Mouse (Mus musculus) MEL (cell line): ENCODE measurements around the gene Habp2. TPM values are rescaled to one million over a fixed set of nuclear protein-coding genes. Genes with fewer than 3 reads are reported as not detected.
A peak's percentile ranks its signal among the peaks of the same experiment; 100 is the strongest.

ENCODE experiments used
- DNase-seq: peaks from one replicate; pipeline ENCODE4 v3.0.0; 2011; ENCODE audit warnings: low read depth, low spot score
- H3K27ac ChIP-seq: 2 replicates; pipeline ENCODE4 v1.5.1; 2012; ENCODE audit warnings: low read depth, mild to moderate bottlenecking, control low read depth, low read length, moderate library complexity; ENCODE audit not compliant: control insufficient read depth
- H3K27me3 ChIP-seq, 2 experiments: fragments of 150-350 bp in 1 of 2; sonication (generic) in 1 of 2; 2 replicates each; pipeline ENCODE4 v1.6.1; 2012; ENCODE audit warnings: low read length in 2 of 2, mild to moderate bottlenecking in 2 of 2, improper control_type of control experiment in 1 of 2, moderate library complexity in 1 of 2; ENCODE audit not compliant: insufficient read depth in 2 of 2, control insufficient read depth in 1 of 2
- H3K36me3 ChIP-seq, 2 experiments: 2 replicates each; pipeline ENCODE4 v1.6.1; 2012 to 2014; ENCODE audit warnings: low read length in 2 of 2, improper control_type of control experiment in 1 of 2, inconsistent platforms in 1 of 2, mild to moderate bottlenecking in 1 of 2; ENCODE audit not compliant: insufficient read depth in 2 of 2, control insufficient read depth in 1 of 2
- H3K4me1 ChIP-seq, 2 experiments: fragments of 150-350 bp in 1 of 2; sonication (generic) in 1 of 2; 2 replicates each; pipeline ENCODE4 v1.6.1; 2012; ENCODE audit warnings: low read length in 2 of 2, improper control_type of control experiment in 1 of 2, mild to moderate bottlenecking in 1 of 2; ENCODE audit not compliant: insufficient read depth in 2 of 2, control insufficient read depth in 1 of 2
- H3K4me3 ChIP-seq, 2 experiments: fragments of 150-350 bp in 1 of 2; sonication (generic) in 1 of 2; 2 replicates each; pipeline ENCODE4 v1.5.1; 2012; ENCODE audit warnings: low read depth in 2 of 2, low read length in 2 of 2, mild to moderate bottlenecking in 2 of 2, moderate library complexity in 2 of 2, control low read depth in 1 of 2, improper control_type of control experiment in 1 of 2; ENCODE audit not compliant: control insufficient read depth in 1 of 2, insufficient read depth in 1 of 2
- H3K79me2 ChIP-seq: 2 replicates; pipeline ENCODE4 v1.6.1; 2012; ENCODE audit warnings: mild to moderate bottlenecking, low read length, moderate library complexity; ENCODE audit not compliant: control insufficient read depth, poor library complexity, insufficient read depth
- H3K9ac ChIP-seq: 2 replicates; pipeline ENCODE4 v1.6.1; 2012; ENCODE audit warnings: low read depth, mild to moderate bottlenecking, control low read depth, low read length, moderate library complexity; ENCODE audit not compliant: control insufficient read depth, poor library complexity, severe bottlenecking
- H3K9me3 ChIP-seq: fragments of 150-350 bp; sonication (generic); replicated peaks from 2 replicates; pipeline ENCODE4 v1.6.1; 2012; ENCODE audit warnings: mild to moderate bottlenecking, low read length, improper control_type of control experiment, moderate library complexity; ENCODE audit not compliant: insufficient read depth
- BHLHE40 ChIP-seq: IDR thresholded peaks from 2 replicates; pipeline ENCODE4 v1.6.1; 2012; ENCODE audit warnings: low read depth, mild to moderate bottlenecking, inconsistent platforms, low read length, improper control_type of control experiment, borderline replicate concordance
- CHD1 ChIP-seq: IDR thresholded peaks from 2 replicates; pipeline ENCODE4 v1.6.1; 2012; ENCODE audit warnings: low read depth, mild to moderate bottlenecking, inconsistent platforms, low read length, improper control_type of control experiment
- E2F4 ChIP-seq: IDR thresholded peaks from 2 replicates; pipeline ENCODE4 v1.6.1; 2011; ENCODE audit warnings: low read depth, low read length, improper control_type of control experiment, borderline replicate concordance
- EP300 ChIP-seq, 2 experiments: IDR thresholded peaks; 2 replicates each; pipeline ENCODE4 v1.6.1; 2011; ENCODE audit warnings: improper control_type of control experiment in 2 of 2, low read length in 2 of 2, low read depth in 1 of 2, mild to moderate bottlenecking in 1 of 2
- ETS1 ChIP-seq: IDR thresholded peaks from 2 replicates; pipeline ENCODE4 v1.6.1; 2012; ENCODE audit warnings: low read depth, mild to moderate bottlenecking, inconsistent platforms, low read length, improper control_type of control experiment, moderate library complexity
- GABPA ChIP-seq: IDR thresholded peaks from 2 replicates; pipeline ENCODE4 v1.6.1; 2012; ENCODE audit warnings: low read depth, mild to moderate bottlenecking, inconsistent platforms, low read length, improper control_type of control experiment, moderate library complexity
- GATA1 ChIP-seq: IDR thresholded peaks from 2 replicates; pipeline ENCODE4 v1.6.1; 2011; ENCODE audit warnings: low read depth, low read length, improper control_type of control experiment
- HCFC1 ChIP-seq: IDR thresholded peaks from 2 replicates; pipeline ENCODE4 v1.6.1; 2012; ENCODE audit warnings: low read depth, mild to moderate bottlenecking, inconsistent platforms, low read length, improper control_type of control experiment, moderate library complexity
- MAFK ChIP-seq: IDR thresholded peaks from 2 replicates; pipeline ENCODE4 v1.6.1; 2011; ENCODE audit warnings: low read depth, mild to moderate bottlenecking, low read length, improper control_type of control experiment, borderline replicate concordance
- MAX ChIP-seq: IDR thresholded peaks from 2 replicates; pipeline ENCODE4 v1.6.1; 2011; ENCODE audit warnings: low read length, improper control_type of control experiment
- MYC ChIP-seq: IDR thresholded peaks from 2 replicates; pipeline ENCODE4 v1.6.1; 2011; ENCODE audit warnings: low read depth, mild to moderate bottlenecking, low read length, improper control_type of control experiment, moderate library complexity
- NELFE ChIP-seq: IDR thresholded peaks from 2 replicates; pipeline ENCODE4 v1.6.1; 2011; ENCODE audit warnings: low read depth, low read length, improper control_type of control experiment
- NRF1 ChIP-seq: IDR thresholded peaks from 2 replicates; pipeline ENCODE4 v1.6.1; 2014; ENCODE audit warnings: low read depth, mild to moderate bottlenecking, inconsistent platforms, low read length, improper control_type of control experiment, moderate library complexity; ENCODE audit not compliant: poor library complexity, insufficient read depth, severe bottlenecking
- RCOR1 ChIP-seq: IDR thresholded peaks from 2 replicates; pipeline ENCODE4 v1.6.1; 2012; ENCODE audit warnings: low read depth, mild to moderate bottlenecking, inconsistent platforms, low read length, improper control_type of control experiment
- SIN3A ChIP-seq: IDR thresholded peaks from 2 replicates; pipeline ENCODE4 v1.6.1; 2012; ENCODE audit warnings: low read length, improper control_type of control experiment, inconsistent platforms
- TAL1 ChIP-seq: IDR thresholded peaks from 2 replicates; pipeline ENCODE4 v1.6.1; 2012; ENCODE audit warnings: mild to moderate bottlenecking, inconsistent platforms, low read length, moderate library complexity, mixed read lengths
- TCF12 ChIP-seq: IDR thresholded peaks from 2 replicates; pipeline ENCODE4 v1.6.1; 2014; ENCODE audit warnings: low read depth, mild to moderate bottlenecking, inconsistent platforms, low read length, improper control_type of control experiment, moderate library complexity
- UBTF ChIP-seq: IDR thresholded peaks from 2 replicates; pipeline ENCODE4 v1.6.1; 2012; ENCODE audit warnings: low read depth, mild to moderate bottlenecking, inconsistent platforms, low read length, improper control_type of control experiment, moderate library complexity, borderline replicate concordance; ENCODE audit not compliant: insufficient read depth
- USF2 ChIP-seq, 2 experiments: IDR thresholded peaks; 2 replicates each; pipeline ENCODE4 v1.6.1; 2011 to 2012; ENCODE audit warnings: improper control_type of control experiment in 2 of 2, low read length in 2 of 2, borderline replicate concordance in 1 of 2, inconsistent platforms in 1 of 2, low read depth in 1 of 2, mild to moderate bottlenecking in 1 of 2; ENCODE audit not compliant: insufficient read depth in 1 of 2
- ZKSCAN1 ChIP-seq: IDR thresholded peaks from 2 replicates; pipeline ENCODE4 v1.6.1; 2012; ENCODE audit warnings: low read depth, mild to moderate bottlenecking, inconsistent platforms, low read length, improper control_type of control experiment, moderate library complexity
- polyA plus RNA-seq, 2 experiments: library from polyadenylated mRNA; stranded (reverse) in 1 of 2; unstranded in 1 of 2; fragments of >175 nt in 1 of 2; fragments of >200 nt in 1 of 2; gene quantifications; 2 replicates each; pipeline versions ENCODE4 v1.2.1 to v1.2.4; 2012; ENCODE audit warnings: low replicate concordance in 2 of 2, low read depth in 1 of 2; ENCODE audit not compliant: insufficient read length in 2 of 2, insufficient read depth in 1 of 2, missing spikeins in 1 of 2
- total RNA-seq: library from RNA; depleted of rRNA; stranded (reverse); fragments of 300-350 nt; gene quantifications from 2 replicates; pipeline ENCODE4 v1.2.3, GENCODE M21; 2012

Habp2 gene
- total and polyA plus RNA-seq, 3 experiments = not detected

DNA sequence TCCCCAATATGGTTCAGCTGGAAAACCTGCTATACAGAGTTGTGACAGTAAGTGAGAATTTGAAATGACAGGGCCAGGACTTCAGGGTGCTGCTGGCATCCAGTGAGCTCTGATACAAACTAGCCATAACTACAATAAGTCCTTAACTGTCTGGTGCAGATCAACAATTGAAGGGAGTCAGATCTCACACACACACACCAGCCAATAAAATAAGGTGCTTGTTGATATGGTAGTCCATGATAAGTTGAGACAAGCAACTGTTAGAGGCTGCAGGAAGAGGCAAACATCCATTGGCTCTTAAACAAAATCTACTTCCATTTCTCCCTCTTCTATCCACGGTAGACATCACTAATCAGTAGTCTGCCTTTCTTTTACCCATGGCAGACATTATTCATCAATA is 30.7 kb upstream of the Habp2 start:
- Histone ChIP-seq H3K4me1 (peaks cover 0 to 5% of the 10 kb centered on the region in 2 experiments; a peak in 3 of 4 replicates), H3K9ac (no peak overlapping the region), H3K27ac (no peak overlapping the region)
- no peak for TF ChIP-seq MAFK
- TF ChIP-seq GATA1 = peak; percentile 60; the same call in 1 of the 2 replicates
- no peak for TF ChIP-seq MAX
- TF ChIP-seq TCF12 = peak; percentile 64
- no peak for TF ChIP-seq GABPA
- no peak for TF ChIP-seq NELFE
- TF ChIP-seq EP300 (IDR thresholded peaks at IDR 0.05; ENCODE audit: low read depth in 1 of 2, low read length in 2 of 2) = peak; percentile 34 to 49
- TF ChIP-seq, all 39 proteins: peak for 3
- Histone ChIP-seq H3K27me3 (peaks cover 0 to 1% of the 10 kb centered on the region in 2 experiments; a peak in 2 of 4 replicates), H3K9me3 (no peaks in the 10 kb centered on the region), H3K36me3 (peaks cover 0 to 2% of the 10 kb centered on the region in 2 experiments; a peak in 1 of 4 replicates), H3K79me2 (no peaks in the 10 kb centered on the region), H3K4me3 (no peak overlapping the region)
- DNase-seq = peak; percentile 52

GRCm38 (mm10) chr19:56256741-56257140 is 30.2 kb upstream of the Habp2 start:
- peaks cover 0 to 2% of the 10 kb centered on the region in 2 experiments; a peak in 1 of 4 replicates for H3K36me3 ChIP-seq
- H3K9me3 ChIP-seq = no peaks in the 10 kb centered on the region
- H3K9ac ChIP-seq = no peak overlapping the region
- peak; percentile 67 for DNase-seq
- no peaks in the 10 kb centered on the region for H3K79me2 ChIP-seq
- TF ChIP-seq TCF12 = no peak
- TF ChIP-seq ETS1 = 0 out of 2 replicates have a peak, but pooled peaks have one; percentile 12
- H3K27me3 ChIP-seq = peaks cover 0 to 1% of the 10 kb centered on the region in 2 experiments; a peak in 1 of 4 replicates
- H3K27ac ChIP-seq = no peak overlapping the region
- peaks cover 0 to 5% of the 10 kb centered on the region in 2 experiments; a peak in 3 of 4 replicates for H3K4me1 ChIP-seq
- H3K4me3 ChIP-seq = no peak overlapping the region

GRCm38 (mm10) chr19:56263696-56264095 is 23.2 kb upstream of the Habp2 start:
- TF ChIP-seq NRF1 (no peak), TCF12 (no peak), BHLHE40 (no peak), ZKSCAN1 (no peak), CHD1 (no peak), MAFK (no peak), SIN3A (no peak), RCOR1 (no peak), E2F4 (no peak), USF2 (IDR thresholded peaks at IDR 0.05; ENCODE audit: borderline replicate concordance in 1 of 2, insufficient read depth in 1 of 2, low read depth in 1 of 2, low read length in 2 of 2) (no peak), MYC (no peak), UBTF (no peak), HCFC1 (no peak), TAL1 (no peak)
- TF ChIP-seq, all 39 proteins: peak for 0
- Histone ChIP-seq H3K27me3 (no peaks in the 10 kb centered on the region; a peak in 1 of 4 replicates), H3K36me3 (no peaks in the 10 kb centered on the region), H3K79me2 (no peaks in the 10 kb centered on the region), H3K4me3 (no peak overlapping the region), H3K9ac (no peak overlapping the region), H3K4me1 (no peaks in the 10 kb centered on the region), H3K27ac (no peak overlapping the region), H3K9me3 (no peaks in the 10 kb centered on the region)
- DNase-seq = no peak
